28 mouse cellular contexts compared by ENCODE assay signal in genomic region chr13:69598867-69599266, GRCm38 (mm10). TPM values are rescaled to one million over a fixed set of nuclear protein-coding genes. Genes with fewer than 3 reads are reported as not detected.
DNase-seq lines count a peak whose midpoint lies in the region; ATAC-seq and TF ChIP-seq lines count a peak whose summit lies in the region.
"Had no signal": no experiment of that assay in that cellular context is flagged by ENCODE, and none has a peak within 500 bp of the region (broad histone marks: within the 10 kb centered on the region; RNA-seq: fewer than 3 reads in every experiment).

No protein-coding gene starts in this region.

- H3K27ac ChIP-seq in lung, postnatal 0 days (ENCODE audit: low read length), result no peak overlapping the region
- H3K27ac ChIP-seq in intestine, postnatal 0 days (ENCODE audit: low read depth, low read length), result no peak overlapping the region
- H3K27ac ChIP-seq: embryonic facial prominence, embryonic 13.5 days; embryonic facial prominence, embryonic 15.5 days; forebrain, embryonic 10.5 days; forebrain, embryonic 12.5 days had no signal

- TF ChIP-seq CTCF in lung, postnatal 0 days (IDR thresholded peaks at IDR 0.05), result no peak
- TF ChIP-seq CTCF in intestine, postnatal 0 days (IDR thresholded peaks at IDR 0.05; ENCODE audit: low read depth), result no peak

- TF ChIP-seq EP300 in lung, postnatal 0 days (IDR thresholded peaks at IDR 0.05), result no peak

- H3K27me3 ChIP-seq in lung, postnatal 0 days (replicated peaks; ENCODE audit: insufficient read depth, low read length), result no peaks in the 10 kb centered on the region
- no peaks in the 10 kb centered on the region for H3K27me3 ChIP-seq in intestine, postnatal 0 days (replicated peaks; ENCODE audit: control insufficient read depth, insufficient read depth, low read length)
- H3K27me3 ChIP-seq: CH12.LX; embryonic facial prominence, embryonic 13.5 days; embryonic facial prominence, embryonic 15.5 days; forebrain, embryonic 12.5 days; Patski had no signal

- ATAC-seq in lung, postnatal 0 days, result peak; percentile 62; the same call in 1 of the 2 replicates
- peak; percentile 64; the same call in 1 of the 2 replicates for ATAC-seq in intestine, postnatal 0 days
- ATAC-seq: activated CD4-positive, CD25-positive, alpha-beta regulatory T cell, adult 4 months; CD4-positive, CD25-positive, alpha-beta regulatory T cell, adult 4 months; forebrain, embryonic 14.5 days; forebrain, embryonic 16.5 days; Patski had no signal

- no peak overlapping the region for H3K4me3 ChIP-seq in lung, postnatal 0 days (ENCODE audit: low read depth, low read length)
- H3K4me3 ChIP-seq in intestine, postnatal 0 days (ENCODE audit: low read depth, low read length), result no peak overlapping the region
- H3K4me3 ChIP-seq: embryonic facial prominence, embryonic 13.5 days; embryonic facial prominence, embryonic 15.5 days; erythroblast, embryonic 14.5 days; forebrain, embryonic 10.5 days; forebrain, embryonic 12.5 days had no signal

- H3K4me1 ChIP-seq in lung, postnatal 0 days (ENCODE audit: insufficient read depth, low read depth, low read length), result no peaks in the 10 kb centered on the region
- no peaks in the 10 kb centered on the region for H3K4me1 ChIP-seq in intestine, postnatal 0 days (replicated peaks; ENCODE audit: control insufficient read depth, insufficient read depth, low read length)
- H3K4me1 ChIP-seq: embryonic facial prominence, embryonic 13.5 days; embryonic facial prominence, embryonic 15.5 days; forebrain, embryonic 10.5 days; forebrain, embryonic 12.5 days had no signal

- DNase-seq in lung, postnatal 0 days (ENCODE audit: low spot score), result no peak
- DNase-seq in lung, postnatal 10 days, result no peak
- DNase-seq in 416B (ENCODE audit: low read depth), result peak; percentile 17
- DNase-seq in adrenal gland, adult 2 months, result no peak
- DNase-seq in frontal cortex, postnatal 14 days (ENCODE audit: low spot score in 2 of 2), result no peak
- DNase-seq: adrenal gland, postnatal 10 days; adrenal gland, postnatal 25 days; B cell, adult 2 months; cerebellum, adult 11 months; cerebellum, adult 18-20 months; cerebellum, adult 8-10 months; cerebellum, adult 9-11 months; cerebellum, postnatal 14 days; cerebellum, postnatal 36 days; embryo, embryonic 11 days had no signal

- H3K4me2 ChIP-seq in lung, postnatal 0 days (replicated peaks; ENCODE audit: low read depth, low read length), result no peak overlapping the region
- H3K4me2 ChIP-seq in intestine, postnatal 0 days (replicated peaks; ENCODE audit: low read depth), result no peak overlapping the region
- H3K4me2 ChIP-seq: embryonic facial prominence, embryonic 13.5 days; embryonic facial prominence, embryonic 15.5 days; forebrain, embryonic 12.5 days had no signal

- WGBS in lung, postnatal 0 days, result 56% methylated on average over 10 of the region's 10 CpGs
- 63% methylated on average over 10 of the region's 10 CpGs for WGBS in intestine, postnatal 0 days

- no peak overlapping the region for H3K9ac ChIP-seq in lung, postnatal 0 days (replicated peaks; ENCODE audit: low read depth)
- H3K9ac ChIP-seq in intestine, postnatal 0 days (ENCODE audit: low read depth, low read length), result no peak overlapping the region
- H3K9ac ChIP-seq: embryonic facial prominence, embryonic 13.5 days; embryonic facial prominence, embryonic 15.5 days; forebrain, embryonic 12.5 days had no signal

- H3K36me3 ChIP-seq in lung, postnatal 0 days (ENCODE audit: insufficient read depth, low read length), result no peaks in the 10 kb centered on the region
- H3K36me3 ChIP-seq in intestine, postnatal 0 days (ENCODE audit: control insufficient read depth, insufficient read depth), result no peaks in the 10 kb centered on the region
- H3K36me3 ChIP-seq: embryonic facial prominence, embryonic 13.5 days; embryonic facial prominence, embryonic 15.5 days; forebrain, embryonic 10.5 days had no signal

- H3K9me3 ChIP-seq in lung, postnatal 0 days (ENCODE audit: low read length), result no peaks in the 10 kb centered on the region
- no peaks in the 10 kb centered on the region for H3K9me3 ChIP-seq in intestine, postnatal 0 days (ENCODE audit: control insufficient read depth)
- H3K9me3 ChIP-seq: embryonic facial prominence, embryonic 13.5 days; embryonic facial prominence, embryonic 15.5 days; forebrain, embryonic 10.5 days; forebrain, embryonic 12.5 days; G1E had no signal

RNA-seq across cellular contexts. Expression of gene Srd5a1, which starts 12.4 kb away (rescaled TPM):
- polyA plus RNA-seq in lung, postnatal 0 days (2015; fragmentation: Nextera tagmentation; extraction: Ambion mirVana), result 5.0 and 7.4 TPM in 2 replicates
- 7.1 and 8.6 TPM in 2 replicates for polyA plus RNA-seq in intestine, postnatal 0 days (2015; fragmentation: Nextera tagmentation; extraction: Ambion mirVana)
- total RNA-seq in adrenal gland, adult 2 months (2021), result 10 to 100 TPM in 1 of 2 experiments, 1 to 10 TPM in 1; 9.4 to 13.9 TPM
- polyA plus RNA-seq in adrenal gland, adult 2 months (2012; rRNA removed), result 35.0 and 41.6 TPM in 2 replicates
